Mouse (Mus musculus): Measurements from ENCODE around the gene Edc3. TPM values are rescaled to one million over a fixed set of nuclear protein-coding genes. Genes with fewer than 3 reads are reported as not detected.
A peak's percentile ranks its signal among the peaks of the same experiment; 100 is the strongest.
"Not testable (repeated sequence)": the region's sequence is repeated elsewhere in the genome, so short reads cannot be mapped to it uniquely, and the experiment has no call there.

Edc3 gene
- polyA plus RNA-seq, 1 experiment = 19.4 TPM

DNA sequence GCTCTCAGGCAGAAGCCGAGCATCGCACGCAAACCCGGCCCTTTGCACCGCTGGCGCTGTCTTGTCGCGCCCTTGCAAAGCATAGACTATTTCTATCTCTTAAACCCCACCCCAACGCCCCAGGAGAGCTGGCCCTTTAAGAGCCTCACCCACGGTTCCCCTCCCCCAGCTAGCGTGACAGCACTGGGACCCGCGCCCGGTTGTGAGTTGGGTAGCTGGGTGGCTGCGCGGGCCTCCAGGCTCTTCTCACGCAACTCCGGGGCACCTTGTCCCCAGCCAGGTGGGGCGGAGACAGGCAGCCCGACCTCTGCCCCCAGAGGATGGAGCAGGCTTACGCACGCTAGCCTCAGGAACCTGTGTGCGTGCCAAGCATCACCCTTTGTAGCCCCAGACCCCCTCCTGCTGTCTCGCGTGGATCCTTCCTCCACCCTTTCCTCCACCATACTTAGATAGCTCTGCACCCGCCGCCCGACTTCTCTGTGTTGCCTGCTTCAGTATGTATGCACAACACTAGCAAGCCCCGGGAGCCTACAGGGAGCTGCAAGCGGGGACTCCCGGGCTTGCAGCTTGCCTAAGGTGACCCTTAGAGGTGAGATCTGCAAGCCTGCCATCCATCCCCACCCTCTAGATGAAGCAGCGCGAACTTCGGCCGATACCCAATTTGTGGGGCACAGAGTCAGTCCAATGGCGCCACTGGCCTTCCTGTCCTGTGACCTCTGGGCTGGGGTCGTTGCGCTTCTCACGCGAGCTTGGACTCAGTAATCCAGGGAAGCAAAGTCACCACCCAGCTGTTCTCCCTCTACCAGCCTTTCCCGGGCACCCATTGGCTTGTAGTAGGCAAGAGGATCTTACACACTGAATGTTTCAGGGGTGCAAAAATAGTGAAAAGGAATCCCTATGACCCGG, 11.7 kb upstream of the Edc3 start:
- no peak for TF ChIP-seq CTCF (IDR thresholded peaks at IDR 0.05; ENCODE audit: insufficient read depth, low read length)
- peak; percentile 68; the same call in 1 of the 2 replicates for TF ChIP-seq POLR2A (IDR thresholded peaks at IDR 0.05; ENCODE audit: borderline replicate concordance, extremely low read depth, low read depth, low read length)
- peaks cover 5% of the 10 kb centered on the region for H3K4me1 ChIP-seq (ENCODE audit: control insufficient read depth, insufficient read depth, low read length)
- H3K4me3 ChIP-seq (replicated peaks; ENCODE audit: extremely low read depth, low read depth, low read length) = peak overlapping the region; percentile 57
- peak; percentile 34 for DNase-seq
- WGBS = 5% methylated on average over 42 of the region's 42 CpGs

DNA sequence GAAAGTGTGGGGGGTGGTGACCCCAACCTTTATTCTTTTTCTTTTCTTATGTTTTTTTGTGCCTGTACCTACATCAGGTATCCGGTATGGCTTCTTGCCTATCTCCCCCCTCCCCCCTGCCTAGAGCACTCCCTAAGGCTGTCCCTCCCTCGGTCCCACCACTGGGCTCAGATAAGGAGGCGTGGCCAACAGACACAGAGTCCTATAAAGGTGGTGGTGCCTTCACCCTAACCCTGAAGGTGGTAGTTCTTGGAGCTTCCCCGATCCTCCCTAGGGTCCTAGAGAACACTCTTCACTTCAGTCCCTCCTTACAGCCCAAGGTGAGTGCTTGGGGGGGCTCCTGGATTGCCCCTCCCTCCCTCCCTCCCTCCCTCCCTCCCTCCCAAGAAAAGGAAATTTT, 11.0 kb upstream of the Edc3 start:
- 29% methylated on average over 4 of the region's 4 CpGs for WGBS

GRCm38 (mm10) chr9:57698466-57699150, 9.7 kb upstream of the Edc3 start:
- Histone ChIP-seq H3K4me3 (replicated peaks; ENCODE audit: extremely low read depth, low read depth, low read length) (peak overlapping the region; percentile 41), H3K4me1 (ENCODE audit: control insufficient read depth, insufficient read depth, low read length) (peaks cover 5% of the 10 kb centered on the region)
- TF ChIP-seq POLR2A (IDR thresholded peaks at IDR 0.05; ENCODE audit: borderline replicate concordance, extremely low read depth, low read depth, low read length) (no peak), CTCF (IDR thresholded peaks at IDR 0.05; ENCODE audit: insufficient read depth, low read length) (no peak)
- WGBS = 65% methylated on average over 1 of the region's 1 CpGs
- DNase-seq = no peak

More for the DNA sequence above, 11.0 kb upstream of the Edc3 start:
- no peak for DNase-seq
- Histone ChIP-seq H3K4me3 (replicated peaks; ENCODE audit: extremely low read depth, low read depth, low read length) (no peak overlapping the region), H3K4me1 (ENCODE audit: control insufficient read depth, insufficient read depth, low read length) (peaks cover 5% of the 10 kb centered on the region)
- TF ChIP-seq CTCF (IDR thresholded peaks at IDR 0.05; ENCODE audit: insufficient read depth, low read length) (no peak), POLR2A (IDR thresholded peaks at IDR 0.05; ENCODE audit: borderline replicate concordance, extremely low read depth, low read depth, low read length) (peak; percentile 28; the same call in 1 of the 2 replicates)

GRCm38 (mm10) chr9:57706496-57706895, 1.8 kb upstream of the Edc3 start:
- Histone ChIP-seq H3K4me3 (replicated peaks; ENCODE audit: extremely low read depth, low read depth, low read length) (no peak overlapping the region), H3K4me1 (ENCODE audit: control insufficient read depth, insufficient read depth, low read length) (peaks cover 12% of the 10 kb centered on the region)
- no peak for TF ChIP-seq CTCF (IDR thresholded peaks at IDR 0.05; ENCODE audit: insufficient read depth, low read length)
- TF ChIP-seq POLR2A (IDR thresholded peaks at IDR 0.05; ENCODE audit: borderline replicate concordance, extremely low read depth, low read depth, low read length) = no peak
- DNase-seq = no peak
- 93% methylated on average over 3 of the region's 3 CpGs for WGBS

DNA sequence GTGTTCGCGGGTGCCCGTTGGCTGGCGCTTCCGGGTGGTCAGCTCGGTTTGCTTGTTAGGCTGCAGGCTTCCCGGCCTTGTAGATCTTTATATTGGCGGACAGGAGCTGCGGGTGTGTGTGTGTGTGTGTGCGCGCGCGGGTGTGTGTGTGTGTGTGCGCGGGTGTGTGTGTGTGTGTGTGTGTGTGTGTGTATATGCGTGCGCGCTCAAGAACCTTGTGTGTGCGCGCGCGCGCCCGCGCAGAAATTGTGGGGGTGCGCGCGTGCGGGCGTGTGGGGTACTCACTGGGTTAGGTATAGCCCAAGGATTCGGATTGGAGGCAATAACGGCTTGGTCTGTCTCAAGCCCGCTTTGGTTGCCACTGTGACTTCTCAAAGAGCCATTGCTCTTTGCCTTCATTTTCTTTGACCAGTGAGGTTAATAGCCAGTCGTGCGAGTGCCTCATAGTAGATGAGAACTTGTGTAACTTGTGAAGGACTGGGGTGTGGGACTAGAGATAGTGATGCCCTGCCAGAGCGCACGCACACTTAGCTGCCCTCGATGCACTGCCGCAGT, 457 bp downstream of the Edc3 start:
- Histone ChIP-seq H3K4me3 (replicated peaks; ENCODE audit: extremely low read depth, low read depth, low read length) (peak overlapping the region; percentile 88), H3K4me1 (ENCODE audit: control insufficient read depth, insufficient read depth, low read length) (peaks cover 12% of the 10 kb centered on the region)
- WGBS = 1% methylated on average over 38 of the region's 39 CpGs
- DNase-seq = peak; percentile 48
- TF ChIP-seq POLR2A (IDR thresholded peaks at IDR 0.05; ENCODE audit: borderline replicate concordance, extremely low read depth, low read depth, low read length) (no peak), CTCF (IDR thresholded peaks at IDR 0.05; ENCODE audit: insufficient read depth, low read length) (no peak)

DNA sequence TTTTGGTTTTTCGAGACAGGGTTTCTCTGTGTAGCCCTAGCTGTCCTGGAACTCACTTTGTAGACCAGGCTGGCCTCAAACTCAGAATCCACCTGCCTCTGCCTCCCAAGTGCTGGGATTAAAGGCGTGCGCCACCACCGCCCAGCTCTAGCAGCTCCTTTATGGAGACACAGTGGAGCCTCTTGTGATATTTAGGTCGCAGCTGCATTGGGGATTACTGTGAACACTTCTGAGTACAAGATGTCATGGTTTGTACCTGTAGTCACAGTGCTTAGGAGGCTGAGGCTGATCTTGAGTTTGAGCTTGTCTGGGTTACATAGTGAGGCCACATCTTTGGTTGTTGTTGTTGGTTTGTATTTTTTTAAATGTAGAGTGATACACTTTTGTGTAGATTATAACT, 1.9 kb downstream of the Edc3 start:
- 68% methylated on average over 5 of the region's 5 CpGs for WGBS
- DNase-seq; H3K4me3 ChIP-seq (replicated peaks; ENCODE audit: extremely low read depth, low read depth, low read length): not testable (repeated sequence)
- peaks cover 12% of the 10 kb centered on the region for H3K4me1 ChIP-seq (ENCODE audit: control insufficient read depth, insufficient read depth, low read length)

DNA sequence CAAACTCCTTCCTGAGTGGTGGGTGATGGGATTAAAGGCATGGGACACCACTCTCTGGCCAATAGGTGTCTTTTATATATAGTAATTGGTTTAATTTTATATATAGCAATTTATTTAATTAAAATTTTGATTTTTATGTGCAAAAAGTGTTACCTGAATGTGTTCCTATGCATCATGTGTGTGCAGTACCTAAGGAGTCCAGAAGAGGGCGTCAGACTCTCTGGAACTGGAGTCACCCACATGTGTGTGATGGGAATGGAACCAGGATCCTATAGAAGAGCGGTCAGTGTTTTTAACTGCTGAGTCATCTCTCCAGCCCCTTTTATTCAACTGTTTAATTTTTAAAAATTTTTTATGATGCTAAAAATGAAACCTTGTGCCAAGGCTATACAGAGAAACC, 3.9 kb downstream of the Edc3 start:
- no peak for DNase-seq
- TF ChIP-seq CTCF (IDR thresholded peaks at IDR 0.05; ENCODE audit: insufficient read depth, low read length) (peak; percentile 24; the same call in 1 of the 2 replicates), POLR2A (IDR thresholded peaks at IDR 0.05; ENCODE audit: borderline replicate concordance, extremely low read depth, low read depth, low read length) (no peak)
- Histone ChIP-seq H3K4me1 (ENCODE audit: control insufficient read depth, insufficient read depth, low read length) (peaks cover 12% of the 10 kb centered on the region), H3K4me3 (replicated peaks; ENCODE audit: extremely low read depth, low read depth, low read length) (no peak overlapping the region)
- WGBS = 69% methylated on average over 2 of the region's 2 CpGs

DNA sequence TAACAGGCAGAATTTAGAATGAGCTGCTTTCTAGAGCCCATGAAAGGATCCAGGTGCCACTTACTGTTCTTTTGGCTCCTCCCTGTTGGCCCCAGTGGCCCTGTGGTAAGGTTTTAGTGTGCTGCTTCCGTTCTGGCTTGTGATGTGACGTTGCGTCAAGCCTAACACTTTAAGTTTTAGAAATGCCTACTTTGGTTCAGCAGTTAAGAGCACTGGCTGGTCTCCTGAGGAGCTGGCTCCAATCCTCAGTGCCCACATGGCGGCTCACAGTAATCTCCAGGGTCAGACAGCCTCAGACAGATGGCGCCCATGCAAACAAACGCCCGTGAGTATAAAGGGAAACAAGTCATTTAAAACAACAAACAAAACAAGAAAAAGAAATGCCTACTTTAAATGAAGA, 10.1 kb downstream of the Edc3 start:
- Histone ChIP-seq H3K4me1 (ENCODE audit: control insufficient read depth, insufficient read depth, low read length) (peaks cover 9% of the 10 kb centered on the region), H3K4me3 (replicated peaks; ENCODE audit: extremely low read depth, low read depth, low read length) (no peak overlapping the region)
- TF ChIP-seq POLR2A (IDR thresholded peaks at IDR 0.05; ENCODE audit: borderline replicate concordance, extremely low read depth, low read depth, low read length) (no peak), CTCF (IDR thresholded peaks at IDR 0.05; ENCODE audit: insufficient read depth, low read length) (no peak)
- DNase-seq = no peak
- WGBS = 66% methylated on average over 7 of the region's 7 CpGs

GRCm38 (mm10) chr9:57720736-57721135, 12.4 kb downstream of the Edc3 start:
- peaks cover 12% of the 10 kb centered on the region for H3K4me1 ChIP-seq (ENCODE audit: control insufficient read depth, insufficient read depth, low read length)
- H3K4me3 ChIP-seq (replicated peaks; ENCODE audit: extremely low read depth, low read depth, low read length) = no peak overlapping the region
- DNase-seq = no peak
- TF ChIP-seq POLR2A (IDR thresholded peaks at IDR 0.05; ENCODE audit: borderline replicate concordance, extremely low read depth, low read depth, low read length) (no peak), CTCF (IDR thresholded peaks at IDR 0.05; ENCODE audit: insufficient read depth, low read length) (no peak)
- 59% methylated on average over 3 of the region's 3 CpGs for whole genome bisulfite sequencing

All from lung, adult 2 months (tissue).